Mouse (Mus musculus): ENCODE measurements around the gene Gm44973. TPM values are rescaled to one million over a fixed set of nuclear protein-coding genes. Genes with fewer than 3 reads are reported as not detected.
A peak's percentile ranks its signal among the peaks of the same experiment; 100 is the strongest.

Gene Gm44973
- polyA plus RNA-seq, 1 experiment from 2014 or later = 1.3 TPM

DNA sequence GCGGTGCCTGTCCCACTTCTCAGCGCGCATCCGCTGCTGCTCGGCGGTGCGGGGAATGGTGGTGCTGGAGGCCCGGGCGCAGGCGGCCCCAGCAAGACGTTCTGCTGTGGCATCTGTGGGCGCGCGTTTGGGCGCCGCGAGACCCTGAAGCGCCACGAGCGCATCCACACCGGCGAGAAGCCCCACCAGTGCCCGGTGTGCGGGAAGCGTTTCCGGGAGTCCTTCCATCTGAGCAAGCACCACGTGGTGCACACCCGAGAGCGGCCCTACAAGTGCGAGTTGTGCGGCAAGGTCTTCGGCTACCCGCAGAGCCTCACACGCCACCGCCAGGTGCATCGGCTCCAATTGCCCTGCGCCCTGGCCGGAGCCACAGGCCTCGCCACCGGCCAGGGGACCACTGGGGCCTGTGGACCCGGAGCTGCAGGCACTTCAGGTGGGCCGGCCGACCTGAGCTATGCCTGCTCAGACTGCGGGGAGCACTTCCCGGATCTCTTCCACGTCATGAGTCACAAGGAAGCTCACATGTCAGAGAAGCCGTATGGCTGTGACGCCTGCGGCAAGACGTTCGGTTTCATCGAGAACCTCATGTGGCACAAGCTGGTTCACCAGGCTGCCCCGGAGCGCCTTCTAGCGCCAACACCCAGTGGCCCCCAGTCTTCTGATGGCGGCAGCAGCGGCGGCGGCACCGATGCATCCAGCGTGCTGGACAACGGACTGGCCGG lies 15.4 kb downstream of the Gm44973 start:
- no peak for ATAC-seq
- CTCF ChIA-PET = no interaction called here
- POLR2A ChIA-PET = no interaction called here
- TF ChIP-seq CTCF (IDR thresholded peaks at IDR 0.05) = no peak
- no peak for DNase-seq (ENCODE audit: low read depth, low spot score)
- no peaks in the 10 kb centered on the region for H3K27me3 ChIP-seq
- in situ Hi-C loops (cut with MboI; ENCODE audit: low pct_unique_long_range_greater_than_20kb) = no loop called here

DNA sequence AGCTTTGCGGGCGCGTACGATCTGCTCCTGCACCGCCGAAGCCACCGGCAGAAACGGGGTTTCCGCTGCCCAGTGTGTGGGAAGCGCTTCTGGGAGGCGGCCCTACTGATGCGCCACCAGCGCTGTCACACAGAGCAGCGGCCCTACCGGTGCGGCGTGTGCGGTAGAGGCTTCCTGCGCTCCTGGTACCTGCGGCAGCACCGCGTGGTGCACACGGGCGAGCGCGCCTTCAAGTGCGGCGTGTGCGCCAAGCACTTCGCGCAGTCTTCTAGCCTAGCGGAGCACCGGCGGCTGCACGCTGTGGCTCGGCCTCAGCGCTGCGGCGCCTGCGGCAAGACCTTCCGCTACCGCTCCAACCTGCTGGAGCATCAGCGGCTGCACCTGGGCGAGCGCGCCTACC lies 16.2 kb downstream of the Gm44973 start:
- in situ Hi-C loops (cut with MboI; ENCODE audit: low pct_unique_long_range_greater_than_20kb) = no loop called here
- POLR2A ChIA-PET = no interaction called here
- no peak for TF ChIP-seq CTCF (IDR thresholded peaks at IDR 0.05)
- no peak for ATAC-seq
- no peaks in the 10 kb centered on the region for H3K27me3 ChIP-seq
- no peak for DNase-seq (ENCODE audit: low read depth, low spot score)
- CTCF ChIA-PET = no interaction called here

DNA sequence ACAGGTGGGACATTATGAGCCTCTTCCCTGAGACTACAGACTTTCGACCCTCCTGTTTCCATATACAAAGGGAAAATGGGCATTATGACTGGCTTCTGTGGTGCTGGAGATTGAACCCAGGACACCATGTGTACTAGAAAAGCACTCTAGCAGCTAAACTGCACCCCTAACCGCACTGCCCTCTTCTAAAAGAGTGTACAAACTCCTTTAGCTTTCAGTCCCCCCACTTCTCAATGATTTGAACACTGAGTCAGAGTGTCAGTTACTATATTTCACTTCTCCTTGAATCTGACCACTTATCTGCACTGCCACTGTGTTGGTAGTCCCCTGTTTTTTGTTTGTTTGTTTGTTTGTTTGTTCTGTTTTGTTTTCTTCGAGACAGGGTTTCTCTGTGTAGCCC lies 18.5 kb downstream of the Gm44973 start, which contains the start of gene 4632433K11Rik:
Gene 4632433K11Rik (plus strand): TSS at position 301 of the 400 bp plus-strand sequence.
- in situ Hi-C loops (cut with MboI; ENCODE audit: low pct_unique_long_range_greater_than_20kb) = no loop called here
- TF ChIP-seq CTCF (IDR thresholded peaks at IDR 0.05) = no peak
- DNase-seq (ENCODE audit: low read depth, low spot score) (no peak), ATAC-seq (no peak)
- H3K27me3 ChIP-seq = no peaks in the 10 kb centered on the region
- POLR2A ChIA-PET = interaction anchor here (1.1 kb wide), 1 partner anchor 13 kb away, joined by 3 read pairs; the partner anchor contains the start of genes Ccdc106 and Zfp865
- CTCF ChIA-PET = interaction anchor here (1.1 kb wide), 1 partner anchor 18 kb away, joined by 3 read pairs; the partner anchor contains the start of gene Zfp580

DNA sequence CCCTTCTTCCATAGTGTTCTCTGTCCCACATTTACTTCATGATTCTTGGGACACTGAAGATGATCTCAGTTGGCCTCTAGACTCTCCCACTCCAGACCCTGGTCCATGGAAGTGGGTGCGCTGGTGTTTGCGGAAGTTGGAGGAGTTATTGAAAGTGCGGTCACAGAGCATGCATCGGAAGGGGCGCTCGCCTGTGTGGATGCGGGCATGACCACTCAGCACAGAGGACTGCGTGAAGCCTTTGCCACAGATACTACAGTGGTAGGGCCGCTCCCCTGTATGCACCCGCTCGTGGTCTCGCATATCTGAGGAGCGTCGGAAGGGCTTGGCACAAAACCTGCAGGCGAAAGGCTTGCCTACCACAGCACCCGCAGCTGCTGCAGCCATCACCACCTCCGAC lies 20.3 kb downstream of the Gm44973 start:
- POLR2A ChIA-PET = no interaction called here
- CTCF ChIA-PET = no interaction called here
- DNase-seq (ENCODE audit: low read depth, low spot score) (no peak), ATAC-seq (no peak)
- in situ Hi-C loops (cut with MboI; ENCODE audit: low pct_unique_long_range_greater_than_20kb) = no loop called here
- no peak for TF ChIP-seq CTCF (IDR thresholded peaks at IDR 0.05)
- H3K27me3 ChIP-seq = no peaks in the 10 kb centered on the region

DNA sequence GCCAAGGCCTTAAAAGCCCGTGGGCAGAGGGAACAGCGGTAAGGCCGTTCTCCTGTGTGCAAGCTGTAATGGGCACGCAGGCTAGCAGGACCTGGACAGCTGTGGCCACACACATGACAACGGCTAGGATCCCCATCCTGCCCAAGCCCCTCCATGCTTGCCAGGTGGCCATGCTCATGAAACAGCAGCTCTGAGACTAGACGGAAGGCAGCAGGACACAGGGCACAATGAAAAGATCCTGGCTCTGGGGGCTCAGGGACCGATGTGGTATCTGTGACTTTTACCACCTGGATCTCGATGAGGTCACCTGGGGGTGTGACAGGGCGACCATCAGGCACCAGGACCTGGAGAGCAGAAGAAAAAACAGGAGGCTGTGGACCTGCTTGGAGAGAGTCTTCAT lies 20.8 kb downstream of the Gm44973 start:
- no peaks in the 10 kb centered on the region for H3K27me3 ChIP-seq
- no peak for DNase-seq (ENCODE audit: low read depth, low spot score)
- POLR2A ChIA-PET = no interaction called here
- CTCF ChIA-PET = no interaction called here
- no peak for TF ChIP-seq CTCF (IDR thresholded peaks at IDR 0.05)
- in situ Hi-C loops (cut with MboI; ENCODE audit: low pct_unique_long_range_greater_than_20kb) = no loop called here
- ATAC-seq = no peak

DNA sequence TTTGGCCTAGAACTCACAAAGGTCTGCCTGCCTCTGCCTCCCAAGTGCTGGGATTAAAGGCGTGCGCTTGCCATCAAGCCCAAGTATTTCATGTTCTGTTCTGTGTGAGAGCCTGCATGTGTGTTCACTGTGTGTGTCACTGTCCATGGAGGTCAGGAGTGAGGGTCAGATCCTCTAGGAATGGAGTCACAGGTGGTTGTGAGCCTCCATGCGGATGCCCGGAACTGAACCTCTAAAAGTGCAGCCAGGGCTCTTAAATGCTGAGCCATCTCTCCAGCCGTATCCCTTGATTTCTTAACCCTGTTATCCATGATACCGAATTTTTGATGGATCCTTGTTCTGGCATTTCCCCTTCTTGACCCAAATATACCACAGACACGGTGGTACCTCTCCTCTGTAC lies 21.7 kb downstream of the Gm44973 start:
- H3K27me3 ChIP-seq = no peaks in the 10 kb centered on the region
- ATAC-seq (no peak), DNase-seq (ENCODE audit: low read depth, low spot score) (no peak)
- POLR2A ChIA-PET = interaction anchor here (1.9 kb wide), 1 partner anchor 17 kb away, joined by 15 read pairs; the partner anchor contains the start of genes Ccdc106 and Zfp865
- no peak for TF ChIP-seq CTCF (IDR thresholded peaks at IDR 0.05)
- CTCF ChIA-PET = no interaction called here
- in situ Hi-C loops (cut with MboI; ENCODE audit: low pct_unique_long_range_greater_than_20kb) = no loop called here

DNA sequence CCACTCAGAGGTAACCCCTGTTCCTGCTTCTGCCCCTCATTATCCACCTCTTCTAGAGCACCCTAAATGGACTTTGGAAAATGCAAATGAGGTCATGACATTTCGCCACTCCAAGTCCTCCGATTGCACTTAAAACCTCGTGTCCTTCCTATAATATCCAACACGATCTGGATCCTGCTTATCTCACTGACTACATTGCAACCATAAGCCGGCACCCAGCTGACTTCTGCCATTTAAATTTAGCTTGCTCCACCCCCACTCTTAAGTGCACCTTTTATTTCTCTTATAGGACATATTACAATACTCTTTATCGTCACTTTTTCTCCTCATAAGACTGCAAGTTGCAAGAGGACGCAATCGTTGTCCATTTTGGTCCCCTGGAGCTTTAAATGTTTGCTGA lies 22.2 kb downstream of the Gm44973 start:
- CTCF ChIA-PET = interaction anchor here (0.7 kb wide), 1 partner anchor 21 kb away, joined by 3 read pairs; no protein-coding TSS in a partner anchor
- no peaks in the 10 kb centered on the region for H3K27me3 ChIP-seq
- DNase-seq (ENCODE audit: low read depth, low spot score) (no peak), ATAC-seq (no peak)
- POLR2A ChIA-PET = interaction anchor here (1.3 to 1.9 kb wide), 3 partner anchors 12 to 21 kb away, joined by 3 to 15 read pairs (median 5); partner anchors contain the start of genes Ccdc106 and Zfp865
- in situ Hi-C loops (cut with MboI; ENCODE audit: low pct_unique_long_range_greater_than_20kb) = no loop called here
- no peak for TF ChIP-seq CTCF (IDR thresholded peaks at IDR 0.05)

DNA sequence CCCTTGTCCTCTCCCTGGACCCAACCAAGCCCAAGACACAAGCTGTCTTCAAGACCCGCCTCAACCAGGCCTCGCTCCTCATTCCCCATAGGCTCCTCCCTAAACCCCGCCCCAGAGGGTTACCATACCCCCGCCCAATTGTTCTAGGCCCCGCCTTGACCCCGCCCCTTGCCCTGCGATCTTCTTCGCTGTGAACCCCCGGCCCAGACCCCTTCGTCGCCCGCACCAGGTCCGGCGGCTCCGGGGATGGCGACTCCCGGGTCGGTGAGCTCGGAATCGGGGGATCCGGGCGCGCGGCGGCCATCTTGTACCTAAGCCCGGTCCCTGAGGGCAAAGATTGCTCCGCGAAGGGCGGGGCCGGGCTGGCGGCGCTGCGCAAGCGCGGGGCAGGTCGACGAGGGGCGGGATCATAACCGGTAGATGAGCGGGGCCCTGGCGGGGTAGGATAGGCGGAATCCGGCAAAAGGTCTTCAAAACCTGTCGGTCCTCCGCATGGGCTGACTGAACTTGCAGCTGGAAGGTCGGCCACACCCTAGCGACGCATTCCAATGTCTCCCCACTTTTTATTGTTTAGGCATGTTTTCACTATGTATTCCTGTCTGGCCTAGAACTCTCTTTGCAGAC lies 22.9 kb downstream of the Gm44973 start, which contains the start of gene Zfp784:
Gene Zfp784 (minus strand): TSS at position 338 of the 624 bp plus-strand sequence.
- POLR2A ChIA-PET = interaction anchor here (0.8 to 3.4 kb wide), 6 partner anchors 11 to 22 kb away, joined by 3 to 15 read pairs (median 4); partner anchors contain the start of genes Ccdc106, Zfp580 and Zfp865
- no peak for TF ChIP-seq CTCF (IDR thresholded peaks at IDR 0.05)
- no peaks in the 10 kb centered on the region for H3K27me3 ChIP-seq
- CTCF ChIA-PET = interaction anchor here (0.7 kb wide), 1 partner anchor 22 kb away, joined by 3 read pairs; no protein-coding TSS in a partner anchor
- DNase-seq (ENCODE audit: low read depth, low spot score) = no peak
- in situ Hi-C loops (cut with MboI; ENCODE audit: low pct_unique_long_range_greater_than_20kb) = no loop called here
- peak; percentile 97 for ATAC-seq

DNA sequence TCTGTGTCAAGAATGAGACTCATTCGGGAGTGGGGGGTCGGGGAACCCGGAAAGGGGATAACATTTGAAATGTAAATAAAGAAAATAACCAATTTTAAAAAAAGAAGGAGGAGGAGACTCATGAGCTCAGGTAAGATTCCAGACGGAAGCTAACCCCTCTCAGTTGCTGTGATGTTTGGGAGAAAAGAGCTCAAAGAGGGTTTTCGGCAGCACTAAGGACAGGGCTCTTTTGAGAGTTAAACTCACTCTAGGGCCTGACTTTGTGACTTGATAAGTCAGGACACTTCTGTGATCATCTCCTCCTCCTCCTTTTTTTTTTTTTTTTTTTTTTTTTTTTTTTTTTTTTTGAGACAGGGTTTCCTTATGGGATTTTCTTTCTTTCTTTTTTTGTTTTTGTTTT lies 23.6 kb downstream of the Gm44973 start:
- CTCF ChIA-PET = no interaction called here
- in situ Hi-C loops (cut with MboI; ENCODE audit: low pct_unique_long_range_greater_than_20kb) = no loop called here
- DNase-seq (ENCODE audit: low read depth, low spot score) = no peak

DNA sequence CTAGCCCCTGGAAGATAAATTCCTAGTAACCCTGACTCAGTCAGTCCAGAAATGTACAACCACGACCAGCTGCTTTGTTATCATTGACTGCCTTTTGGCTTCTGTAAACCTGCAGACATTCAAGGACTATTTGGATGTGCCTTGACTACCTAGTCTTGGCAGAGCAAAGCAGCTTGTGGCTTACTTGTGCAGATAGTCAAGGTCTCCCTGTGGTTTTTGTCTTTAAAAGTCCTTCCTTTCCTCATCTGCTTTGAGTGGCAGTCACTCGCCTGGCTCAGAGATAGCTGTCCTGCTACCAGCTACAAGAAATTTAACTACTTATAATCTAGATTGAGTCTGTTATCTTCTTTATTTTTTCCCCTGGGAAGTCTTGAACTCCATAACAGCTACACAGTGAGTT lies 29.7 kb downstream of the Gm44973 start:
- DNase-seq (ENCODE audit: low read depth, low spot score) (no peak), ATAC-seq (no peak)
- H3K27me3 ChIP-seq = no peaks in the 10 kb centered on the region
- ChIA-PET CTCF (interaction anchor here (1.0 kb wide), 1 partner anchor 11 kb away, joined by 3 read pairs; no protein-coding TSS in a partner anchor), POLR2A (no interaction called here)
- no peak for TF ChIP-seq CTCF (IDR thresholded peaks at IDR 0.05)
- in situ Hi-C loops (cut with MboI; ENCODE audit: low pct_unique_long_range_greater_than_20kb) = loop anchor here (5.0 kb wide), 1 partner anchor 103 kb away; no protein-coding TSS in a partner anchor

More for the DNA sequence above, 23.6 kb downstream of the Gm44973 start:
- POLR2A ChIA-PET = interaction anchor here (1.5 to 3.4 kb wide), 3 partner anchors 12 to 23 kb away, joined by 5 to 15 read pairs (median 10); partner anchors contain the start of genes Ccdc106, Zfp580 and Zfp865
- no peaks in the 10 kb centered on the region for H3K27me3 ChIP-seq
- no peak for TF ChIP-seq CTCF (IDR thresholded peaks at IDR 0.05)
- ATAC-seq = no peak
